In genomic region chr14:17661100-17661521, GRCm38 (mm10) we compare ENCODE assay signal across 8 mouse cellular contexts. TPM values are rescaled to one million over a fixed set of nuclear protein-coding genes. Genes with fewer than 3 reads are reported as not detected.
DNase-seq lines count a peak whose midpoint lies in the region; ATAC-seq and TF ChIP-seq lines count a peak whose summit lies in the region.

No protein-coding gene starts in this region.

- in situ Hi-C loops in Patski (cut with MboI; ENCODE audit: low pct_unique_long_range_greater_than_20kb): loop anchor here (5.0 to 10.0 kb wide), 4 partner anchors 204 to 504 kb away; no protein-coding TSS in a partner anchor

- no peaks in the 10 kb centered on the region for H3K9me3 ChIP-seq in intestine, embryonic 16.5 days (ENCODE audit: control insufficient read depth, low read length)

- under 1% methylated on average over 16 of the region's 16 CpGs for WGBS in intestine, embryonic 16.5 days

- TF ChIP-seq POLR2A in embryonic fibroblast, embryonic 13.5 days (IDR thresholded peaks at IDR 0.05; ENCODE audit: low read depth, low read length): no peak

- peak overlapping the region; percentile 78 for H3K9ac ChIP-seq in intestine, embryonic 16.5 days (ENCODE audit: low read depth, low read length)

- peak overlapping the region; percentile 97 for H3K4me2 ChIP-seq in intestine, embryonic 16.5 days (ENCODE audit: low read depth, low read length)

- POLR2A ChIA-PET in Patski (lab: Charles Lee): no interaction called here

- CTCF ChIA-PET in Patski (lab: Charles Lee): interaction anchor here (1.4 to 2.3 kb wide), 2 partner anchors 241 to 267 kb away, joined by 6 read pairs; no protein-coding TSS in a partner anchor

- H3K4me3 ChIP-seq in embryonic fibroblast, embryonic 13.5 days (ENCODE audit: insufficient read depth, low read length): peak overlapping the region; percentile 66
- peak overlapping the region; percentile 74 for H3K4me3 ChIP-seq in intestine, embryonic 16.5 days (ENCODE audit: low read length)

- ATAC-seq in Patski: peak; percentile 38
- peak; percentile 63 for ATAC-seq in intestine, embryonic 16.5 days
- ATAC-seq in megakaryocyte, adult 5-6 weeks (ENCODE audit: poor library complexity, severe bottlenecking): 0 out of 2 replicates have a peak, but pooled peaks have one; percentile 8

- no peak overlapping the region for H3K27ac ChIP-seq in embryonic fibroblast, embryonic 13.5 days (ENCODE audit: insufficient read depth, low read length)
- peak overlapping the region; percentile 41; the same call in 1 of the 2 replicates for H3K27ac ChIP-seq in intestine, embryonic 16.5 days (ENCODE audit: low read length)

- no peak for TF ChIP-seq CTCF in Patski (IDR thresholded peaks at IDR 0.05)
- no peak for TF ChIP-seq CTCF in embryonic fibroblast, embryonic 13.5 days (IDR thresholded peaks at IDR 0.05; ENCODE audit: borderline replicate concordance, insufficient read depth, low read length)

- no peaks in the 10 kb centered on the region for H3K36me3 ChIP-seq in intestine, embryonic 16.5 days (ENCODE audit: control insufficient read depth, insufficient read depth, low read length)

- H3K27me3 ChIP-seq in Patski: peaks cover 15% of the 10 kb centered on the region
- H3K27me3 ChIP-seq in intestine, embryonic 16.5 days (replicated peaks; ENCODE audit: control insufficient read depth, insufficient read depth, low read length): no peaks in the 10 kb centered on the region

- H3K4me1 ChIP-seq in embryonic fibroblast, embryonic 13.5 days (ENCODE audit: control insufficient read depth, insufficient read depth, low read length): no peaks in the 10 kb centered on the region
- H3K4me1 ChIP-seq in intestine, embryonic 16.5 days (ENCODE audit: control insufficient read depth, insufficient read depth, low read length): no peaks in the 10 kb centered on the region; the same call in 1 of the 2 replicates

- DNase-seq in layer of hippocampus, adult 11-12 months (ENCODE audit: low spot score): peak; percentile 54
- DNase-seq in layer of hippocampus, adult 9-11 months: no peak
- DNase-seq in Patski (ENCODE audit: low read depth, low spot score): no peak
- DNase-seq in thymus, postnatal 14 days: peak; percentile 16
- DNase-seq in testis, postnatal 10 days (ENCODE audit: low spot score): no peak

RNA-seq across cellular contexts. Expression of gene Thrb, which starts 1.1 kb away (rescaled TPM):
- polyA plus RNA-seq in Patski (2021): 7.8 TPM
- polyA plus RNA-seq in embryonic fibroblast, embryonic 13.5 days (2011; ENCODE audit: insufficient read length, low read depth, missing spikeins): 1.8 and 3.3 TPM in 2 replicates
- polyA plus RNA-seq in intestine, embryonic 16.5 days (2015; fragmentation: Nextera tagmentation; extraction: Ambion mirVana): 6.0 and 7.7 TPM in 2 replicates
- total RNA-seq in megakaryocyte, adult 5-6 weeks (2015): 0.02 and 0.11 TPM in 2 replicates
- not detected in 2 replicates for total RNA-seq in megakaryocyte, adult 5-6 weeks (2017)

Comparison
In these comparisons a context has a peak if more than half of its experiments do, and no peak if none do; other contexts are left out.
1. DNase-seq: peak in layer of hippocampus, adult 11-12 months (single experiment) and thymus, postnatal 14 days (single experiment); none in layer of hippocampus, adult 9-11 months (single experiment), Patski (single experiment) and testis, postnatal 10 days (single experiment).
2. ATAC-seq: peak in every context shown above with its lines; median percentile 63 in intestine, embryonic 16.5 days; 38 in Patski; 8 in megakaryocyte, adult 5-6 weeks.